Mouse (Mus musculus): Measurements from ENCODE around the gene Btn1a1.

DNA sequence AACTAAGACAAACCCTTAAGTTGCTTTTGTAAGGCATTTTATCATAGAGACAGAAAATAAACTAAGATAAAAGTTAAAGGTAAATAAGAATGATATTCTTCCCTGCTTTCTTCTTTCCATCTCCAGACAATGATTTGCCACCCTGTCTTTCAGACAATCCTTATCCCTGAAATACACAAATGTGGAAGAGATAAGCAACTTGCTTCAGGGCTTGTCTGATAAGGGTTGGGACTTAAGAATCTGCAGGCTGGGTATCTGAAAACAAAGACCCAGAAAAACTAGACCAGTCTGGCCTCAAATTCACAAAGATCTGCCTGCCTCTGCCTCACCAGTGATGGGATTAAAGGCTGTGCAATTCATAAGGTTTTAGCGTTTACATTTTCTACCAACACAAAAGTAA is 25.6 kb upstream of the Btn1a1 start:
- TF ChIP-seq CTCF (IDR thresholded peaks at IDR 0.05; ENCODE audit: borderline replicate concordance, control insufficient read depth, extremely low read depth, insufficient read depth, low read length, poor library complexity) = no peak
- TF ChIP-seq POLR2A (IDR thresholded peaks at IDR 0.05; ENCODE audit: control insufficient read depth, extremely low read depth, insufficient read depth, low read length, poor library complexity) = no peak

Data from thymus, adult 2 months (tissue).